Mouse (Mus musculus) forelimb bud, embryonic 11.5 days (tissue): Measurements from ENCODE around the gene Map3k4.

Source experiments
- DNase-seq: peaks from one replicate; pipeline ENCODE4 v3.0.0-alpha.2; 2012; ENCODE audit warnings: low read depth, low spot score

Gene Map3k4

DNA sequence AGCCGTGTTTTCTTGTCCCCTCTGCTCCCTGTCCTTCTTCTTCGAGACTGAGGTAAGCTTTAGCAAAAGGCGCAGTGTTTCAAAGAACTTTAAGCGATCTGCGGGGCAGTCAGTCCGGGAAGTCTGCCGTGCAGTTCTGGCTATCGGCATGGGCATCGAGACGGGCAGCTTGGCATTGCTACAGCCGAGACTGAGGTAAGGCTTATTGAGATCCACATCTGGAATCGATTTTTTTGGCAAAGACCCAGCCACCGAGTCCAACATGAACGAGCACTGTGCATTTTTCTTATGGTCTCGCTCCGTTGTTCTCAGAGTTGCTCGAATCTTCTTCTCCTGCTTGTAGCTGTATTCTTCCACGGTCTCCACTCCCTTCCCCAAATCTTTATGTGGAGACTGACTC lies 46.8 kb downstream of the Map3k4 start:
- DNase-seq, result no peak

GRCm38 (mm10) chr17:12268538-12268937 lies 50.1 kb downstream of the Map3k4 start:
- no peak for DNase-seq

DNA sequence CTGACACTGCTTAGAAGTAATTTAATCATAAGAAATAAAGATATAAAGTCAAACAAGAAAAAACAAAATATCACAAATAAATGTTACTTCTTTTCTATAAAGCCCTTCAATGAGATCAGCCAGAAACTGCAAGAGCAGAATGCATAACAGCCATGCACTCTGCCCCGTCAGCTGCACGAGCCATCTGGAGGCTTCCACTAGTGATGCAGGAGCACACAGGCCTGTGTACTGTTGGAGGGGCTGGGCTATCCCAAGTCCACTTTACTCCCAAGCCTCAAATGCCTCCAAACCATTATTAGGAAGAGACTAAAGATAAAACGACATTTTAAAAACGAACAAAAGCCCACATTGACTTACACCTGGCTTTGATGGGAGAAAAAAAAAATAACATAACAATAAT lies 50.5 kb downstream of the Map3k4 start:
- no peak for DNase-seq

DNA sequence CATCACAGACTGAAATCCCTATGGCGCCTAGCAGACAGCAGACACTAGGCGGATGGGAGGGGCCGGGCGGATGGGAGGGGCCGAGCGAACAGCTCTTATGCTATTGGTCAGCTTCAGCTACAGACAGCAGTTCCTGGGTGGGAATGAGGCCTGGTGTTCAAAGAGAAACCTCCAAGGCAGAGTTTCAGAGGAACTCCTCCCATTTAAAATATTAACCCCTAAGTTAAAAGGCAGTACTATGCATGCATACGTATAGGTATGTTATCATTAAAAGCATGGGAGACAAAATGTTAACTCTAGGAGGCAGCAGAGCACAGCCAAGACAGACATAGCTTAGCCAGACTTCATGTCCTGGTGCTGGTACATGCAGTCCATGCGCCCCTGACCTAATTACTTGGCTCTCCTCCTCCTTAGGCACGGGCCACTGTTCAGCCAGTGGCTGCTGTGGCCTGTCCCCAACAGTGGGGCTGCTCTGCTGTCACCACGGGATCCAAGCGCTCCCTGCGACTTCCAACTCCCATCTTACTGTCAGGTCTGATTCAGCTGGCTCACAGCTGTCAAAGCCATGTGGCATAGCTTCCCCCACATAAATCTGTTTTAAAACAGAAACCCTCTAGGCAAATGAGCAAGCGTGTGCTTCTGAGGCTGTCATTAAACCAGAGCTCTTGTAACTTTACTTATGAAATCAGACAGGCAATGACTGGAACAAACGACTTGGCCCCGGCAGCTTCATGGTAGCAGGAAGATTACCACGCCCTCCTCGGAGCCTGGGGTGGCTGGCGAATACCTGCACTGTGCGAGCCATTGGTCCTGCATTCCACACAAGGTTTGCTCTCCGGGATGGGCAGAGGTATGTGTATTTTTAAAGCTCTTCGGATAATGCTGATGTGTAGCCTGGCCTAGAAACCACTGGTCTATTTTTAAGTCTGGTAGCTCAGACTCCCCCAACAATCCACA lies 52.3 kb downstream of the Map3k4 start:
- peak; percentile 30 for DNase-seq

GRCm38 (mm10) chr17:12264293-12264692 lies 54.3 kb downstream of the Map3k4 start:
- no peak for DNase-seq

DNA sequence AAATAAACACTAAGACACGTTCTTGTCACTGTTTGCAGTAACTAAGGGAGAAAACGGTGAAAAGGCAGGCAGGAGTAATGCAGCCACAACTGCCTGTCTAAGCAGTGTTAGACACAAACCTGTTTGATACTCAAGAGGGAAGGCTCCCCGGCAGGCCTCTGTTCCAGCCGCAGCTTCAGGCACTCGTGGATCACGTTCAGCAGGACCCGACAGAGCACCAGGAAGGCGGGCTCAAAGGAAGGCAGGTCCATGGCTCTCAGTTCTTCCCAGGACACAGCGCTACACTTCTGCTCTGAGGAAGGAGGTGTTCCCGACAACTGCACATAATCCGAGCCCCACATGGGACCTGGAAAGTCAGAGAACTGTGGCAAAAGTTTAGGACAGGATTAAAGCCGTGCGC lies 54.8 kb downstream of the Map3k4 start:
- no peak for DNase-seq

DNA sequence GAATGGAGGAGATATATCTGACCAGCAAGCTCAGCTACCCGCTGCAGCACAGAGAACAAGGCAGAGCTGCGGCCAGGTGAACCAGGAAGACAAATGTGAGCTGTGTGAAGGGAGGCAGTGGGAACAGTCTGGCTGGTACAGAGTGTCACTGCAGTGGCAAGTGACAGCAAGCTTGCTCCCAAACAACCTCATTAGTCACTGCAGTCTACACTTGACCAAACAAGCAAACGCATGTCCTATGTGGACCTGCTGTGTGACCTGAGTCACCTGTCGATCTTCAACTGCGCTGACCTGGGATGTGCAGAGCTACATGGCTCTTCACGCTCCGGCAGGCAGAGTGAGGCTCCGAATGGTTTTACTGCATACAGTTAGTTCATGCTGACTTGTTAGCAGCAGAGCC lies 55.7 kb downstream of the Map3k4 start:
- no peak for DNase-seq

DNA sequence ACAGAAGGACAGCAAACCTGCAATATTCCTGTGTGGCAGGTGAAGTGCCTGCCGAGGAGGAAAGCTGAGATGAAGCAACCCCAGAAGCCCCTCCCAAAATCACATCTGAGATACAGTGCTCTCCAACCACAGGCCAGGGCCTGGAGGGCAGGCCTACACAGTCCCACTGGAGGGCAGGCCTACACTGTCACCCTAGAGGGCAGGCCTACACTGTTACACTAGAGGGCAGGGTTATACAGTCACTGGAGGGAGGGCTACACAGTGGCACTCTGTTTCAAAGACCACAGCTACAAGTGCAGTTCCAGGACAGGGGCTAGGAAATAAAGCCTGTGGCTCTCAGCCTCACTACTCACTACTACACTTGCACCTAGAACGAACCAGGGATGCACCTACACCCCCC lies 56.7 kb downstream of the Map3k4 start:
- DNase-seq, result no peak

DNA sequence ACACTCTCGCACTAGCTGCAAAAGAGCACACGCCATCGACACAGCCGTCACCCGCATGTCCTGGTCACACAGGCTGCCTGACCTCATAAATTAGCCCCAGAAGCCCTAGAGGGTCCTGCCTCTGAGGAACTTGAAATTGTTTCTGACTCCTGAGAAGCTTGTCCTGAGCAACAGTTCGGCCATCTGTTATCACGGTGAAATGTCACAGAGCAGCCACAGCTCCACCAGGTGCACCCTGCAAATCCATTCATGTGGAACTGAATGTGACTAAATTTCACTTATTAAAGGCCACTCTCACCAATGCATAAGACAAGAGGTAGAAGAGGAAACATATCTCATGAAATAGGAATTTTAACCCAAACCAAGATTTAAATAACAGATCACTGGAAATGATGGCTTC lies 57.2 kb downstream of the Map3k4 start:
- DNase-seq, result no peak

GRCm38 (mm10) chr17:12259957-12260356 lies 58.6 kb downstream of the Map3k4 start:
- no peak for DNase-seq

GRCm38 (mm10) chr17:12258517-12258916 lies 60.1 kb downstream of the Map3k4 start:
- DNase-seq, result no peak

- no peak for DNase-seq
These were observed 62.5 kb downstream of the Map3k4 start for GRCm38 (mm10) chr17:12256142-12256541.

GRCm38 (mm10) chr17:12250581-12250980 lies 68.0 kb downstream of the Map3k4 start:
- DNase-seq, result no peak

DNA sequence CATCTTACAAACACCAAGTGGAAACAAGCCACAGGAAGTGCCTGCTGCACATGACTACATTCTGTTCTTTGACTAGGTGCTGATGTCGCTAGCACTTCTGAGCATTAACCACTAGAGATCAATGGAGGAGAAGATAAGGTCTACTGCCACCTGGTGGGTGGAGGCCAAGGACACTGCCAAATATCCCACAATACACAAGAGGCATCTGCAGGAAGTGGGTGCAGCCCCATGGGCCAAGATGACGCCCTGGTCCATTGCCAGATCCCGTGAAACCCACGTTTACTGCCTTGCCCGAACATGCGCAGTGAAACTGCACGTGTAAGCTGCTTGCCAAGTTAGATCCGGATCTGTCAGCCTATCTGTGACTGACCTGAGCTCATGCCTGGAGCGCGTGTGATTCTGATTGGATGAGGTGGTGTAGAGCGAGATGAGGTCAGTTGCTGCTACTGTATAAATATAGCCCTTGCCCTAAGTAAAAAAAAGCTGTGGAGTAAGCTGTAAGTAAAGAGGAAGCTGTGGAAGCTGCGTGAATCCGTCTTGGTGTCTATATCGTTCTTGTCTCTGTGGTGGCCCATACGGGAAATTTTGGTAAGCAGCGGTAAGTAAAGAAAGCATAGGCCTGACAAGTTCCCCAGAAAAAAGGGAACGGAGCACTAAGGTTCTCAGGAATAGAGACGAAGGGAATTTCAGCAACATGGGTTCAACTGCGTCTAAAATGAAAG lies 68.7 kb downstream of the Map3k4 start:
- DNase-seq, result no peak

GRCm38 (mm10) chr17:12240701-12241100 lies 77.9 kb downstream of the Map3k4 start:
- DNase-seq, result no peak

DNA sequence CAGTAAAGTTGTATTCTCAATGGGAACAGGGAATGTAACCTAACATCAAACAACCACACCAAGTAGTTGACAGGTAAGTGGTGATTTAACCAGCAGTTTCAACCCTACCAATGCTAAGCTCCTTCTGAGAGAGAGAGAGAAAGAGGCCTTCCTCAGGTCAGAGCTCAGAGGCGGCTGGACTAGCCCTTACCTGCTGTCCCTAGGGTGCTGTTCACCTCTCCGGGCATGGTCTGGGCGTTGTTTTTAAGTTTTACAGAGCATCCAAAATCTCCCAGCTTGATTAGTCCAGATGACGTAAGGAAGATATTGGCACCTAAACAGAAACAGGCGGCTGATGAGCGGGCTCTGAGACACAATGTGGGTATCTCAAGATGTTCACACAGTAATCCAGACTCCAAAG lies 85.9 kb downstream of the Map3k4 start:
- no peak for DNase-seq

- DNase-seq, result no peak
These were observed 87.5 kb downstream of the Map3k4 start for GRCm38 (mm10) chr17:12231087-12231486.

GRCm38 (mm10) chr17:12230167-12230566 lies 88.4 kb downstream of the Map3k4 start:
- DNase-seq, result no peak

GRCm38 (mm10) chr17:12229756-12230155 lies 88.8 kb downstream of the Map3k4 start:
- DNase-seq, result no peak

GRCm38 (mm10) chr17:12228471-12228870 lies 90.1 kb downstream of the Map3k4 start:
- no peak for DNase-seq

DNA sequence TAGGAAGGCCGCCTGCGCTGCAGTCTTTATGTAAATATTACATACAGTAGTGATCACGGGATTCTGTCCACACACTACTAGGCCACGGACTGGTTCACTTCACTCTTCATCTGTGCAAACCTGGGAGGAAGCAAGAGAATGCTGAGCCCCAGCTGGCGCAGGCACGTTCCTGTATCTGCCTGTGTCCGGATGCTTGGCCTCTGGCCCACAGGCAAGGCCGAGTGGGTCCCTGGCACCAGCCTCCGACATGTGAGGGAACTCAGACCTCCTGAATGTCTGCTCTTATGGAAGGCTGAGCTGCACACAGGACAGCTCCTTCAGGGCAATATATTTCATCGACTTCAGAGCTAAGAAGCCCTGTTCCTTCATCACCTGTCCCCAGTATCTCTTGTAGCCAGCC lies 90.6 kb downstream of the Map3k4 start:
- DNase-seq, result no peak

DNA sequence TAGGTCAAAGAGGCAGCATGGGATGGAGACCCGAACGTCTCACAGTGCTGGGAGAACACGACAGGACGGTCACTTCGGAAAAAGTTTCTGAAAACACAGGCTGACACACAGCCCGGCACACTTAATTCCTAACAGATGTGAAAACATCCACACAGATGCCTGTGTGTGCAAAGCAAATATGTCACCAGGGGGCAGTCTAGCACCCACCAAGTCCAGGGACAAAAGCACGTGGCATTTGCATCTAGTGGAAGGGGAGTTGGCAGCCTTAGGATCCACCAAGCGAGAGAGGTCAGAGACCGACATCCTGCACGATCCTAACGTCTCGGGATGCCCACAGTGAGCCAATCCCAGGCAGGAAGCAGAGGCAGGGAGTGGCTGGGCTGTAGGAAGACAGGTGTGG lies 92.0 kb downstream of the Map3k4 start:
- peak; percentile 76 for DNase-seq

- DNase-seq, result no peak
These were observed 93.4 kb downstream of the Map3k4 start for GRCm38 (mm10) chr17:12225227-12225626.
